Mouse (Mus musculus) ES-Bruce4 (cell line): ENCODE data around the gene C8a.

Source experiments
- CTCF ChIP-seq: IDR thresholded peaks from one replicate; pipeline ENCODE4 v1.8.1; 2011; ENCODE audit warnings: low read depth, low read length
- EP300 ChIP-seq: IDR thresholded peaks from 2 replicates; pipeline ENCODE4 v1.6.1; 2011; ENCODE audit warnings: low read depth, low read length; ENCODE audit not compliant: insufficient read depth
- POLR2A ChIP-seq: IDR thresholded peaks from one replicate; pipeline ENCODE4 v1.8.1; 2011; ENCODE audit warnings: low read length; ENCODE audit not compliant: insufficient read depth

- TF ChIP-seq CTCF (no peak), POLR2A (no peak), EP300 (no peak)
These were observed 108.0 kb downstream of the C8a start for GRCm38 (mm10) chr4:104768190-104768589.
